Mouse (Mus musculus) lung, embryonic 16.5 days (tissue): ENCODE data around the gene Erbb4. TPM values are rescaled to one million over a fixed set of nuclear protein-coding genes. Genes with fewer than 3 reads are reported as not detected.

Experiments
- ATAC-seq: fragments of 200-750 bp; cut with Nextera tagmentation; 2 replicates; pipeline ENCODE4 v1.8.0; 2017; ENCODE audit warnings: low read depth, mild to moderate bottlenecking, moderate library complexity
- H3K27ac ChIP-seq: fragments of 300-500 bp; sonication (generic); 2 replicates; pipeline ENCODE4 v1.5.1; 2014; ENCODE audit warnings: mild to moderate bottlenecking, control low read depth, low read length
- H3K27me3 ChIP-seq: fragments of 300-500 bp; sonication (generic); 2 replicates; pipeline ENCODE4 v1.6.1; 2014; ENCODE audit warnings: low read depth, low read length, mixed read lengths; ENCODE audit not compliant: control insufficient read depth, insufficient read depth
- H3K36me3 ChIP-seq: fragments of 300-500 bp; sonication (generic); 2 replicates; pipeline ENCODE4 v1.6.1; 2014; ENCODE audit warnings: low read length; ENCODE audit not compliant: control insufficient read depth, insufficient read depth
- H3K4me1 ChIP-seq: fragments of 300-500 bp; sonication (generic); replicated peaks from 2 replicates; pipeline ENCODE4 v1.6.1; 2014; ENCODE audit warnings: low read length, mixed read lengths; ENCODE audit not compliant: control insufficient read depth, insufficient read depth
- H3K4me2 ChIP-seq: fragments of 300-500 bp; sonication (generic); 2 replicates; pipeline ENCODE4 v1.6.1; 2014; ENCODE audit warnings: low read depth, low read length, control low read depth
- H3K4me3 ChIP-seq: fragments of 300-500 bp; sonication (generic); 2 replicates; pipeline ENCODE4 v1.5.1; 2014; ENCODE audit warnings: mild to moderate bottlenecking, low read length, control low read depth
- H3K9ac ChIP-seq: fragments of 300-500 bp; sonication (generic); 2 replicates; pipeline ENCODE4 v1.6.1; 2014; ENCODE audit warnings: low read length, control low read depth
- H3K9me3 ChIP-seq: fragments of 300-500 bp; sonication (generic); 2 replicates; pipeline ENCODE4 v1.6.1; 2016; ENCODE audit warnings: low read length; ENCODE audit not compliant: control insufficient read depth
- WGBS: fragments of 180-500 bp; shearing (Covaris S2); extraction: QIAGEN DNeasy Blood & Tissue Kit; methylation state at CpG from one replicate; pipeline ENCODE4 v1.1.7; 2014; 5-methylcytosine and 5-hydroxymethylcytosine counted together
- polyA plus RNA-seq: library from polyadenylated mRNA; unstranded; fragments of >200 nt; fragmentation: Nextera tagmentation; extraction: Ambion mirVana; gene quantifications from 2 replicates; pipeline ENCODE4 v1.2.1, GENCODE M21; 2015

Erbb4 gene
- 0.20 and 1.1 TPM in 2 replicates for polyA plus RNA-seq

GRCm38 (mm10) chr1:69107485-69108158, at the start of gene Erbb4:
Erbb4 (minus strand) TSS chr1:69108059.
- Histone ChIP-seq H3K27ac (no peak within 1 kb of the TSS), H3K4me1 (peaks cover 13% of the 10 kb centered on the region), H3K4me3 (peak within 1 kb of the TSS; percentile 70), H3K4me2 (peak within 1 kb of the TSS; percentile 100), H3K27me3 (peaks cover 13% of the 10 kb centered on the region), H3K9me3 (no peaks in the 10 kb centered on the region), H3K9ac (peak within 1 kb of the TSS; percentile 63), H3K36me3 (no peaks in the 10 kb centered on the region)
- WGBS = under 1% methylated on average over 53 of the region's 63 CpGs
- ATAC-seq = peak; percentile 56

- no peaks in the 10 kb centered on the region for H3K9me3 ChIP-seq
- H3K4me3 ChIP-seq = no peak overlapping the region
- no peak overlapping the region for H3K27ac ChIP-seq
- no peak overlapping the region for H3K4me2 ChIP-seq
- no peaks in the 10 kb centered on the region for H3K4me1 ChIP-seq
- 65% methylated on average over 2 of the region's 2 CpGs for WGBS
- H3K9ac ChIP-seq = no peak overlapping the region
- H3K27me3 ChIP-seq = no peaks in the 10 kb centered on the region
- no peaks in the 10 kb centered on the region for H3K36me3 ChIP-seq
- no peak for ATAC-seq
These were observed 49.5 kb upstream of the Erbb4 start for GRCm38 (mm10) chr1:69157346-69157745.

GRCm38 (mm10) chr1:69141341-69141740, 33.5 kb upstream of the Erbb4 start:
- Histone ChIP-seq H3K4me2 (no peak overlapping the region), H3K4me1 (no peaks in the 10 kb centered on the region), H3K27ac (no peak overlapping the region), H3K9me3 (no peaks in the 10 kb centered on the region), H3K36me3 (no peaks in the 10 kb centered on the region), H3K4me3 (no peak overlapping the region), H3K27me3 (no peaks in the 10 kb centered on the region), H3K9ac (no peak overlapping the region)
- no peak for ATAC-seq

GRCm38 (mm10) chr1:69139519-69139868, 31.6 kb upstream of the Erbb4 start:
- 51% methylated on average over 6 of the region's 6 CpGs for WGBS
- no peaks in the 10 kb centered on the region for H3K27me3 ChIP-seq
- ATAC-seq = no peak

GRCm38 (mm10) chr1:69138856-69139518, 31.1 kb upstream of the Erbb4 start:
- Histone ChIP-seq H3K4me3 (no peak overlapping the region), H3K9ac (no peak overlapping the region), H3K27me3 (no peaks in the 10 kb centered on the region), H3K4me2 (no peak overlapping the region), H3K36me3 (no peaks in the 10 kb centered on the region), H3K4me1 (no peaks in the 10 kb centered on the region), H3K27ac (no peak overlapping the region), H3K9me3 (no peaks in the 10 kb centered on the region)
- ATAC-seq = no peak
- WGBS = 30% methylated on average over 4 of the region's 4 CpGs

More at GRCm38 (mm10) chr1:69139519-69139868, 31.6 kb upstream of the Erbb4 start:
- Histone ChIP-seq H3K36me3 (no peaks in the 10 kb centered on the region), H3K4me2 (no peak overlapping the region), H3K4me1 (no peaks in the 10 kb centered on the region), H3K4me3 (no peak overlapping the region), H3K9me3 (no peaks in the 10 kb centered on the region), H3K27ac (no peak overlapping the region), H3K9ac (no peak overlapping the region)

DNA sequence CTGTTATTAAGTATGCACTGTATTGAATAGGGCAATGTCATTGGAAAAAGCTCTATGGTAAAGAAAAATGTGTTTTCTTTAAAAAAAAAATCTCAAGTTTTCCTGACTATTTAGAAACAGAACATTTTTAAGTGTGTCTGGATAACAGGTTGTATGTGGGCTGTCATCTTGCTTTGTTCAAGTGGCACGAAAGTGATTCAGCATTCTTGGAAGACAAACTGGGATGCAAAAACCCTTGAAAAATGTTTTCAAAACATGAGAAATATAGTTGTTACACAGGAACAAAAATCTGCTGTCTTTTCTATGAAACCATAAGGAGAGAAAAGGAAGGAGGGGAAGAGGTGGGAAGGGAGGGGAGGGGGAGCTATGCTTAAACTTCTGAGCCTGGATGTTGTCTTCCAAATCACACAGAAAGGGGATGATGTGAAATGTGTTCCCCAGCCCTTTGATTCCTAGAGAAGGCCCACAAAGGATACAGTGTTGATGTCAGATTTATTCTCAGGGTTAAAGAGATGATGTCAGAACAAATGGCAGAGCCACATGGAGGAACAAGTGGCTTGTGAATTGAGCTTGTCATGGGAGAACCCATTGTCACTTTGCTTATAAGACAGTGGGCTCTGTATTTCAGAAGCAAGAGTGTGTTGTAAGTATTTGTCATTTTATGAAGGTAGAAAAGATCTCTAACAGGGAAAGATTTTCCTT, 16.4 kb upstream of the Erbb4 start:
- Histone ChIP-seq H3K27me3 (no peaks in the 10 kb centered on the region), H3K36me3 (no peaks in the 10 kb centered on the region), H3K4me3 (no peak overlapping the region), H3K9me3 (no peaks in the 10 kb centered on the region), H3K9ac (no peak overlapping the region), H3K4me1 (no peaks in the 10 kb centered on the region), H3K4me2 (no peak overlapping the region), H3K27ac (no peak overlapping the region)
- no peak for ATAC-seq
- WGBS = 88% methylated on average over 1 of the region's 1 CpGs

GRCm38 (mm10) chr1:69118249-69118938, 10.5 kb upstream of the Erbb4 start:
- Histone ChIP-seq H3K4me3 (no peak overlapping the region), H3K36me3 (no peaks in the 10 kb centered on the region), H3K9ac (no peak overlapping the region), H3K9me3 (no peaks in the 10 kb centered on the region), H3K27ac (no peak overlapping the region), H3K4me1 (no peaks in the 10 kb centered on the region), H3K27me3 (no peaks in the 10 kb centered on the region), H3K4me2 (no peak overlapping the region)
- ATAC-seq = no peak
- 87% methylated on average over 4 of the region's 4 CpGs for WGBS

DNA sequence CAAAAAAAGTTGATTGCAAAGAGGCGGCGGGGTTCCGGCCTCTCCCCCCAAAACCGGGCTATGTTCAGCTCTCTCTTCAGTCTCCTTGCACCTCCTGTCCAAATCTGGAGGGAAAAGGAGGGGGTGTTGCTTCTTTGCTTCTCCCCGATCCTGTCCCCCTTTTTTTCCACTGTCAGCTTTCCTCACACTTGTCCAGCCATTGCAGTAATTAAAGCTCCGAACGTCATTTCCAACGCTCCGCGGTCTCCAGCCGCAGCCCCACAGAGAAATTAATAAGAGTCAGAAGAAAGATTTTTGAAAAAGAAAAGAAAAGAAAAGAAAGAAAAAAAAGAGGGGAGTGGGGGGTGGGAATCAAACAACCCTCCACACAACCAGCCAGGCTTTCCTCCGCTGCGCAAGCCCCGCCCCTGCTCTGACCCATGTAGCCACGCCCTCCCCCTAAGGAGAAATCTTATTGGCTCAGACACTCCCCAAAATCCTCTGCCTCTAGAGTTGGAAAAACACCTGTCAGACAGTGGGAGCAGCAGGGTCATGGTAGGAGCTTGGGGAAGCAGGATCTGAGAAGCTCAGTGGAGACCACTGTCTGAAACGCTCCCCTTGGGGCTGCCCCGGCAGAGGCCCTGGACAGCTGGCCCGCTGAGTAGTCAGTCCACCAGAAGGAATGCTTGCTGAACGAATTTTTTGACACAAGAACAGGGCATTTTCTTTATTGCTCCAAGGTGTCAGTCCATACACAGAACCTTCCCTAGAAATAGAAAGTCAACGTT, 483 bp upstream of the Erbb4 start:
- Histone ChIP-seq H3K9me3 (no peaks in the 10 kb centered on the region), H3K27ac (no peak overlapping the region), H3K4me2 (peak overlapping the region; percentile 100), H3K4me1 (peaks cover 13% of the 10 kb centered on the region), H3K4me3 (peak overlapping the region; percentile 70), H3K36me3 (no peaks in the 10 kb centered on the region), H3K9ac (peak overlapping the region; percentile 63; the same call in 1 of the 2 replicates), H3K27me3 (peaks cover 13% of the 10 kb centered on the region)
- ATAC-seq = peak; percentile 78
- WGBS = 4% methylated on average over 20 of the region's 20 CpGs
